Mouse (Mus musculus) E14TG2a.4 (cell line): ENCODE results near the gene Itga9.

Experiments
- CTCF ChIP-seq: conservative IDR thresholded peaks from 2 replicates; pipeline ENCODE4 v1.5.1; 2014; ENCODE audit warnings: low read length
- POU5F1 ChIP-seq: IDR thresholded peaks from 2 replicates; pipeline ENCODE4 v1.6.1; 2014; ENCODE audit warnings: low read length, borderline replicate concordance

- TF ChIP-seq CTCF (no peak), POU5F1 (no peak)
Observed at GRCm38 (mm10) chr9:118791231-118791630, 184.7 kb downstream of the Itga9 start.
